Comparison of ENCODE assay signal across 8 mouse cellular contexts in the genomic region with DNA sequence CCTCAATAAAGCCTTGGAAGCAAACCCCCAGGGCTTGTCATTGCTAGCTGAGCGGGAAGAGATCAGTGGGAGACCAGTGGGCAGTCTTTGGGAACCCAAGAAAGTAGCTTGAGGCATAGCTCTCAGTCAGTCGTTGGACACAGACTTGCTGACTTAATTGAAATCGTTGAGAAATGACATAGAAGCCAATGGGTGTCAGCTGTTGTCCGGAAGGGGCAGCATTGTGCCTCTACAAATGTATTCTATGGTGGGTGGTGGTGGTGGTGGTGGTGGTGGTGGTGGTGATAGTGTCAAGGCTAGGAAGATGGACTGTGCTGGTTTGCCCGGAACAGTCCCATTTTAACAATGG. TPM values are rescaled to one million over a fixed set of nuclear protein-coding genes. Genes with fewer than 3 reads are reported as not detected.
A peak's percentile ranks its signal among the peaks of the same experiment; 100 is the strongest.
DNase-seq lines count a peak whose midpoint lies in the region; ATAC-seq and TF ChIP-seq lines count a peak whose summit lies in the region.

No protein-coding gene starts in this region.

- TF ChIP-seq POLR2A in kidney, adult 2 months (IDR thresholded peaks at IDR 0.05; ENCODE audit: low read depth, low read length) = no peak
- TF ChIP-seq POLR2A in bone marrow, adult 2 months (IDR thresholded peaks at IDR 0.05; ENCODE audit: borderline replicate concordance, control insufficient read depth, low read depth, low read length) = no peak

- no peaks in the 10 kb centered on the region for H3K27me3 ChIP-seq in kidney, adult 2 months (replicated peaks; ENCODE audit: control insufficient read depth, insufficient read depth, low read length)
- no peaks in the 10 kb centered on the region for H3K27me3 ChIP-seq in intestine, embryonic 14.5 days (replicated peaks; ENCODE audit: control insufficient read depth, insufficient read depth, low read length)
- no peaks in the 10 kb centered on the region for H3K27me3 ChIP-seq in midbrain, embryonic 16.5 days (ENCODE audit: control insufficient read depth, insufficient read depth, low read depth, low read length)

- peak overlapping the region; percentile 74 for H3K9ac ChIP-seq in intestine, embryonic 14.5 days (ENCODE audit: low read length)
- peak overlapping the region; percentile 75 for H3K9ac ChIP-seq in midbrain, embryonic 16.5 days (ENCODE audit: low read depth, low read length)

- no peak for TF ChIP-seq CTCF in kidney, adult 2 months (conservative IDR thresholded peaks at IDR 0.05; ENCODE audit: insufficient read depth, insufficient read length, low read depth, low read length)
- TF ChIP-seq CTCF in bone marrow, adult 2 months (IDR thresholded peaks at IDR 0.05; ENCODE audit: control insufficient read depth, insufficient read depth, low read length) = no peak

- H3K27ac ChIP-seq in kidney, adult 2 months (ENCODE audit: insufficient read depth, low read depth, low read length) = no peak overlapping the region
- H3K27ac ChIP-seq in bone marrow, adult 2 months (ENCODE audit: control insufficient read depth, insufficient read depth, low read depth, low read length, poor library complexity) = peak overlapping the region; percentile 96; the same call in 1 of the 2 replicates
- H3K27ac ChIP-seq in intestine, embryonic 14.5 days (ENCODE audit: low read depth) = no peak overlapping the region; the same call in 1 of the 2 replicates
- H3K27ac ChIP-seq in midbrain, embryonic 16.5 days (ENCODE audit: low read length) = no peak overlapping the region

- 31% methylated on average over 5 of the region's 5 CpGs for WGBS in kidney, adult 2 months
- 29% methylated on average over 5 of the region's 5 CpGs for WGBS in bone marrow, adult 2 months
- 40% methylated on average over 5 of the region's 5 CpGs for WGBS in intestine, embryonic 14.5 days
- WGBS in midbrain, embryonic 16.5 days = 42% methylated on average over 5 of the region's 5 CpGs

- H3K4me3 ChIP-seq in kidney, adult 2 months (ENCODE audit: insufficient read depth, low read depth, low read length) = peak overlapping the region; percentile 78
- peak overlapping the region; percentile 90 for H3K4me3 ChIP-seq in bone marrow, adult 2 months (replicated peaks; ENCODE audit: control insufficient read depth, low read depth, low read length)
- H3K4me3 ChIP-seq in intestine, embryonic 14.5 days (ENCODE audit: low read depth, low read length) = peak overlapping the region; percentile 80
- peak overlapping the region; percentile 64 for H3K4me3 ChIP-seq in midbrain, embryonic 16.5 days (ENCODE audit: low read depth, low read length)

- H3K9me3 ChIP-seq in intestine, embryonic 14.5 days (ENCODE audit: control insufficient read depth, low read length) = no peaks in the 10 kb centered on the region
- no peaks in the 10 kb centered on the region for H3K9me3 ChIP-seq in midbrain, embryonic 16.5 days (replicated peaks; ENCODE audit: control insufficient read depth, low read length, poor library complexity, severe bottlenecking)

- H3K36me3 ChIP-seq in kidney, adult 2 months (ENCODE audit: control insufficient read depth, insufficient read depth, low read length) = no peaks in the 10 kb centered on the region
- H3K36me3 ChIP-seq in intestine, embryonic 14.5 days (ENCODE audit: control insufficient read depth, insufficient read depth, low read length) = peaks cover 33% of the 10 kb centered on the region
- H3K36me3 ChIP-seq in midbrain, embryonic 16.5 days (ENCODE audit: control insufficient read depth, insufficient read depth, low read length) = peaks cover 11% of the 10 kb centered on the region; the same call in 1 of the 2 replicates

- ATAC-seq in intestine, embryonic 14.5 days (replicated peaks; ENCODE audit: low FRiP score, low TSS enrichment, low read depth) = no peak
- no peak for ATAC-seq in midbrain, embryonic 16.5 days

- DNase-seq in kidney, adult 2 months = no peak
- no peak for DNase-seq in kidney, adult 18-20 months
- DNase-seq in intestine, embryonic 14.5 days (ENCODE audit: low spot score) = no peak
- DNase-seq in adrenal gland, postnatal 36 days = no peak
- no peak for DNase-seq in kidney, adult 11 months
- no peak for DNase-seq in urinary bladder, postnatal 10 days (ENCODE audit: low spot score)

- H3K4me1 ChIP-seq in kidney, adult 2 months (ENCODE audit: control insufficient read depth, insufficient read depth, low read length) = peaks cover 3% of the 10 kb centered on the region; the same call in 1 of the 2 replicates
- no peaks in the 10 kb centered on the region; the same call in 1 of the 2 replicates for H3K4me1 ChIP-seq in bone marrow, adult 2 months (ENCODE audit: control insufficient read depth, insufficient read depth, low read length)
- peaks cover 11% of the 10 kb centered on the region; the same call in 1 of the 2 replicates for H3K4me1 ChIP-seq in intestine, embryonic 14.5 days (replicated peaks; ENCODE audit: control insufficient read depth, insufficient read depth, low read length)
- peaks cover 19% of the 10 kb centered on the region for H3K4me1 ChIP-seq in midbrain, embryonic 16.5 days (ENCODE audit: control insufficient read depth, insufficient read depth, low read length)

- H3K4me2 ChIP-seq in intestine, embryonic 14.5 days (ENCODE audit: low read length) = peak overlapping the region; percentile 77
- peak overlapping the region; percentile 98 for H3K4me2 ChIP-seq in midbrain, embryonic 16.5 days (ENCODE audit: low read length)

RNA-seq across cellular contexts. Expression of gene Mon1b, which starts 0.9 kb away (rescaled TPM):
- 7.0 and 7.2 TPM in 2 replicates for polyA plus RNA-seq in kidney, adult 2 months (2012; rRNA removed)
- polyA plus RNA-seq in bone marrow, adult 2 months (2011; ENCODE audit: insufficient read depth, insufficient read length, low replicate concordance, missing spikeins) = 2.8 and 4.2 TPM in 2 replicates
- 8.4 and 8.8 TPM in 2 replicates for polyA plus RNA-seq in intestine, embryonic 14.5 days (2014; fragmentation: Nextera tagmentation; extraction: Ambion mirVana)
- 12.5 and 13.0 TPM in 2 replicates for polyA plus RNA-seq in midbrain, embryonic 16.5 days (2015; fragmentation: Nextera tagmentation; extraction: Ambion mirVana)
- 10 to 100 TPM; 15.9 to 20.6 TPM for total RNA-seq in adrenal gland, postnatal 36 days (2021)

RNA-seq across cellular contexts. Expression of gene Syce1l, which starts 6.8 kb away (rescaled TPM):
- 0.11 TPM in 1 of 2 replicates, not detected in the other for polyA plus RNA-seq in kidney, adult 2 months (2012; rRNA removed)
- polyA plus RNA-seq in bone marrow, adult 2 months (2011; ENCODE audit: insufficient read depth, insufficient read length, low replicate concordance, missing spikeins) = 2.0 TPM in 1 of 2 replicates, not detected in the other
- not detected in 2 replicates for polyA plus RNA-seq in intestine, embryonic 14.5 days (2014; fragmentation: Nextera tagmentation; extraction: Ambion mirVana)
- polyA plus RNA-seq in midbrain, embryonic 16.5 days (2015; fragmentation: Nextera tagmentation; extraction: Ambion mirVana) = not detected in 2 replicates
- under 1 TPM in 1 of 2 experiments, not detected in 1; 0.46 TPM for total RNA-seq in adrenal gland, postnatal 36 days (2021)
